Mouse (Mus musculus) liver, postnatal 0 days (tissue): Measurements from ENCODE around the gene Dnase1l1. TPM values are rescaled to one million over a fixed set of nuclear protein-coding genes. Genes with fewer than 3 reads are reported as not detected.

Experiments used
- ATAC-seq: fragments of 200-750 bp; cut with Nextera tagmentation; 2 replicates; pipeline ENCODE4 v1.8.0; 2017; ENCODE audit warnings: mild to moderate bottlenecking, moderate library complexity
- DNase-seq: peaks from one replicate; pipeline ENCODE4 v3.0.0-alpha.2; 2016
- H3K27ac ChIP-seq: fragments of 300-500 bp; sonication (generic); 2 replicates; pipeline ENCODE4 v1.5.1; 2014; ENCODE audit warnings: antibody characterized with exemption, moderate library complexity, mild to moderate bottlenecking, low read depth
- H3K27me3 ChIP-seq: fragments of 300-500 bp; sonication (generic); 2 replicates; pipeline ENCODE4 v1.6.1; 2014; ENCODE audit warnings: low read length, control low read depth, mixed read lengths; ENCODE audit not compliant: insufficient read depth
- H3K36me3 ChIP-seq: fragments of 300-500 bp; sonication (generic); replicated peaks from 2 replicates; pipeline ENCODE4 v1.6.1; 2014; ENCODE audit warnings: mild to moderate bottlenecking, control low read depth, low read length, moderate library complexity, mixed read lengths; ENCODE audit not compliant: insufficient read depth
- H3K4me1 ChIP-seq: fragments of 300-500 bp; sonication (generic); 2 replicates; pipeline ENCODE4 v1.6.1; 2014; ENCODE audit warnings: antibody characterized with exemption, mild to moderate bottlenecking, control low read depth; ENCODE audit not compliant: insufficient read depth
- H3K4me2 ChIP-seq: fragments of 300-500 bp; sonication (generic); 2 replicates; pipeline ENCODE4 v1.6.1; 2014; ENCODE audit warnings: low read depth, mild to moderate bottlenecking, low read length, moderate library complexity, mixed read lengths
- H3K4me3 ChIP-seq: fragments of 300-500 bp; sonication (generic); 2 replicates; pipeline ENCODE4 v1.5.1; 2014; ENCODE audit warnings: low read depth, low read length
- H3K9ac ChIP-seq: fragments of 300-500 bp; sonication (generic); replicated peaks from 2 replicates; pipeline ENCODE4 v1.6.1; 2014; ENCODE audit warnings: mild to moderate bottlenecking, moderate library complexity
- H3K9me3 ChIP-seq: fragments of 300-500 bp; sonication (generic); 2 replicates; pipeline ENCODE4 v1.6.1; 2016; ENCODE audit warnings: mild to moderate bottlenecking, control low read depth, low read length, mixed read lengths
- CTCF ChIP-seq: sonication (generic); IDR thresholded peaks from 2 replicates; pipeline ENCODE4 v1.5.1; 2016; ENCODE audit warnings: antibody characterized with exemption, low read depth
- EP300 ChIP-seq: IDR thresholded peaks from 2 replicates; pipeline ENCODE4 v1.6.1; 2016; ENCODE audit warnings: antibody characterized with exemption, low read depth, mild to moderate bottlenecking
- WGBS: fragments of 180-500 bp; shearing (Covaris S2); extraction: QIAGEN DNeasy Blood & Tissue Kit; methylation state at CpG from one replicate; pipeline ENCODE4 v1.1.7; 2014; ENCODE audit not compliant: insufficient replicate concordance; 5-methylcytosine and 5-hydroxymethylcytosine counted together
- polyA plus RNA-seq: library from polyadenylated mRNA; unstranded; fragments of >200 nt; fragmentation: Nextera tagmentation; extraction: Ambion mirVana; gene quantifications from 2 replicates; pipeline ENCODE4 v1.2.1, GENCODE M21; 2015

The Dnase1l1 gene
- polyA plus RNA-seq, 1 experiment from 2014 or later, result 10.0 TPM

DNA sequence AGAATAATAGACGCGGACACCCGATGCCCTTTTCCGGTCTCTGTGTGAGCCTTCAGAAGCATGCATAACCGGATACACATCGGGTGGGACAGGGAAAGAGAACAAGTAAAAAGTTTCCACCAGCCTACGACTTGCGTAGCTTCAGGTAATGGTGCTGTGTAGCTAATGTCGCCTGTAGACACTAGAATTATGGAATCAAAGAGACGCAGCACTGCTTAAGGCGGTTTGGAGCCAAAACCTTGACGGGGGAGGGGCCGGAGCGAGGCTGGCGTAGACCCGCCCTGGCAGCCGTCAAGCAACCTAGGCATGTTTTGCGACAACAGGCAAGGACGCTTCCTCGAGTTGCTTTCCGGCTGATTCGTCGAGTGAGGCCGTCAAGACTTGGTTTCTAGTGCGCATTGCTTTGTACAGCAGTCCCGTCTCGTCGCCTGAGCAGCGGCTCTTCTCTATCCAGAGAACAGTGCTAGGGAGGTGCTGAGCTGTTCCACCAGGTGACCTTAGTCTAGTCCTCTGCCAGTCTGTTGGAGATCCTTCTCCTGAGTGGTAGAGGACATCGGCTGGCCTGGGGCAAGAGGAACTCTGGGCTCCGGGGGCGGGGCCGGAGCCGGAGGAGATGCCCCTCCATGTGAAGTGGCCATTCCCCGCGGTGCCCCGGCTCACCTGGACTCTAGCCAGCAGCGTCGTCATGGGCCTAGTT, 406 bp upstream of the Dnase1l1 start:
- peak overlapping the region; percentile 66 for H3K9ac ChIP-seq
- no peaks in the 10 kb centered on the region for H3K27me3 ChIP-seq
- peaks cover 8% of the 10 kb centered on the region; the same call in 1 of the 2 replicates for H3K4me1 ChIP-seq
- peak; percentile 87 for DNase-seq
- ATAC-seq, result peak; percentile 78
- 17% methylated on average over 39 of the region's 39 CpGs for WGBS
- no peaks in the 10 kb centered on the region for H3K36me3 ChIP-seq
- no peaks in the 10 kb centered on the region for H3K9me3 ChIP-seq
- peak overlapping the region; percentile 62 for H3K4me3 ChIP-seq
- H3K4me2 ChIP-seq, result peak overlapping the region; percentile 76
- TF ChIP-seq EP300 (no peak), CTCF (no peak)
- peak overlapping the region; percentile 91 for H3K27ac ChIP-seq

GRCm38 (mm10) chrX:74281041-74281731, 951 bp downstream of the Dnase1l1 start:
- 7% methylated on average over 14 of the region's 14 CpGs for WGBS
- no peaks in the 10 kb centered on the region for H3K36me3 ChIP-seq
- H3K4me1 ChIP-seq, result peaks cover 8% of the 10 kb centered on the region; the same call in 1 of the 2 replicates
- DNase-seq (no peak), ATAC-seq (no peak)
- peak overlapping the region; percentile 76 for H3K4me2 ChIP-seq
- H3K9ac ChIP-seq, result peak overlapping the region; percentile 66
- peak overlapping the region; percentile 62 for H3K4me3 ChIP-seq
- TF ChIP-seq EP300 (no peak), CTCF (no peak)
- H3K27me3 ChIP-seq, result no peaks in the 10 kb centered on the region
- peak overlapping the region; percentile 91 for H3K27ac ChIP-seq
- H3K9me3 ChIP-seq, result no peaks in the 10 kb centered on the region

- Histone ChIP-seq H3K9me3 (no peaks in the 10 kb centered on the region), H3K27me3 (no peaks in the 10 kb centered on the region), H3K4me1 (no peaks in the 10 kb centered on the region), H3K36me3 (no peaks in the 10 kb centered on the region), H3K27ac (no peak overlapping the region), H3K4me2 (no peak overlapping the region), H3K4me3 (no peak overlapping the region), H3K9ac (no peak overlapping the region)
- no peak for ATAC-seq
- TF ChIP-seq EP300, result no peak
- WGBS, result 62% methylated on average over 8 of the region's 8 CpGs
- DNase-seq, result no peak
Observed at GRCm38 (mm10) chrX:74277916-74278315, 4.2 kb downstream of the Dnase1l1 start.

DNA sequence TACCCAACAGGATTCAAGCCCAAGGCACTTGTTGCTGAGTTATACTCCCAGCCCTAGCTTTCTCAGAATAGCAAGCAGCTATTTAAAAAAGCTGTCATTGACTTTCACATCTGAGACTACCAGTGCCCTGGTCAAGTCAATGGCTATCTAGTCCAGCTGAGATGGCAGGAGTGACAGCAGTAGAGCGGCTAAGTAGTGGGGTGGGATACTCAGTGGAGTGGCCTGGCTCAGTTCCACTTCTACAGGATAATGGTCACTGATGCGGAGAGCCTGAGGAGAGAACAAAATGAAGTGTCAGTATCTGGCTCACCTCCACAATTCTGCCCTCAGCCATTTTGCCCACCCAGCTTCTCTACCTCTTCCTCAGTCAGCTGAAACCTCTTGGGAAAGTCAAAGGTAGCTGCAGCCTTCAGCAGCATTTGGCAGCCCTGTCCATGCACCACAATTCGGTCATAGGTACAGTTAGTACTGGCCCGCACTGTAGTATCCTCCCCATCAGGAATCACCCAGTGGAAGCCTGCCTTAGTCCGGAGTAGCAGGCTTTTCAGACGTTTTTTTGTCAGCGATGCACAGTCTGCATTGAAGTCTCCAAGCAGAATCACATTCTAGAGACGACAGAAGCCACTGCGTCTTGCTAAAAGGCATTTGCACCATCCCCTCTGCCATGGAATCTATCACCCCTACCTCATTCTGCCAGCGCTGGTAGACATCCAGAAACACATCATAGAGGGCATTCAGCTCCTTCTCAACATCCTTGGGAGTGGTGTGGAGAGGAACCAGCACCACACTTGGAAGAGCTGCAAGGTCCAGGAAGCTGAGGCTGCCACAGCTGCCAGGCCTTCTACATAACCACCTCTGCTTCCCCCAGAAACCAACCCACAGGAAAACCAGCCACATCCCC, 8.5 kb downstream of the Dnase1l1 start:
- Histone ChIP-seq H3K36me3 (0 out of 2 replicates have a peak, but pooled peaks cover 4% of the 10 kb centered on the region), H3K4me3 (no peak overlapping the region), H3K27me3 (no peaks in the 10 kb centered on the region), H3K4me1 (peaks cover 5% of the 10 kb centered on the region; the same call in 1 of the 2 replicates), H3K4me2 (no peak overlapping the region), H3K27ac (no peak overlapping the region), H3K9ac (no peak overlapping the region), H3K9me3 (no peaks in the 10 kb centered on the region)
- TF ChIP-seq EP300, result no peak
- TF ChIP-seq CTCF, result no peak
- ATAC-seq (no peak), DNase-seq (no peak)
- WGBS, result 35% methylated on average over 10 of the region's 10 CpGs

GRCm38 (mm10) chrX:74270902-74271551, 11.1 kb downstream of the Dnase1l1 start:
- Histone ChIP-seq H3K9ac (peak overlapping the region; percentile 80), H3K4me1 (peaks cover 5% of the 10 kb centered on the region; the same call in 1 of the 2 replicates), H3K36me3 (0 out of 2 replicates have a peak, but pooled peaks cover 4% of the 10 kb centered on the region), H3K27me3 (no peaks in the 10 kb centered on the region), H3K4me2 (peak overlapping the region; percentile 71), H3K4me3 (peak overlapping the region; percentile 68), H3K27ac (peak overlapping the region; percentile 71), H3K9me3 (no peaks in the 10 kb centered on the region)
- TF ChIP-seq EP300 (no peak), CTCF (0 out of 2 replicates have a peak, but pooled peaks have one; percentile 14)
- DNase-seq (peak; percentile 41), ATAC-seq (0 out of 2 replicates have a peak, but pooled peaks have one; percentile 3)
- WGBS, result 19% methylated on average over 27 of the region's 27 CpGs
